Mouse (Mus musculus): Measurements from ENCODE around the gene Dpf3. TPM values are rescaled to one million over a fixed set of nuclear protein-coding genes. Genes with fewer than 3 reads are reported as not detected.

Dpf3 gene
- polyA plus RNA-seq, 1 experiment from 2014 or later: 6.7 TPM

- ATAC-seq (ENCODE audit: insufficient read depth): no peak
- 58% methylated on average over 5 of the region's 5 CpGs for WGBS (ENCODE audit: insufficient replicate concordance)
These were observed 277.2 kb downstream of the Dpf3 start for GRCm38 (mm10) chr12:83210294-83210693.

DNA sequence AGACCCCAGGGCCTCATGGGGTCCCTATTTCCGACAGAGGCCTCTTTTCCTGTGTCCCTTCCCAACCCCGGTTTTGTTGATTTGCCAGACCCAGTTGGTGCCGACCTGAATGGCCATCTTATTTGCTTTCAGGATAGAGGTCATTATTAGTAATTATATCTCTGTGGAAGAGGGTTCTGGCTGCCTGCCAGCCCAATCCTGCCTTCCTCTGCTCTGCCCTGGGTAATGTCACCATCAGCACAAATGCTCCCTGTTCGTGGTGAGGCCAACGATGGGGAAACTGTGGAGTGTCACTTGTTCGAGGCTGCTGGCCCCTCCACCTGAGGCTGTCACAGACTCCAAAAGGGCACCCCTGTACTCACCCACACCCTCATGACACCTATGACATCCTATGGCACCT is 278.1 kb downstream of the Dpf3 start:
- Histone ChIP-seq H3K27ac (replicated peaks) (no peak overlapping the region), H3K27me3 (peaks cover 5% of the 10 kb centered on the region; the same call in 1 of the 2 replicates), H3K9ac (no peak overlapping the region), H3K36me3 (replicated peaks) (no peaks in the 10 kb centered on the region), H3K4me1 (replicated peaks) (0 out of 2 replicates have a peak, but pooled peaks cover 12% of the 10 kb centered on the region), H3K9me3 (replicated peaks) (no peaks in the 10 kb centered on the region), H3K4me3 (replicated peaks) (no peak overlapping the region), H3K4me2 (no peak overlapping the region)
- 32% methylated on average over 6 of the region's 6 CpGs for WGBS (ENCODE audit: insufficient replicate concordance)
- peak; percentile 26; the same call in 1 of the 2 replicates for ATAC-seq (ENCODE audit: insufficient read depth)

More at GRCm38 (mm10) chr12:83210294-83210693, 277.2 kb downstream of the Dpf3 start:
- no peak overlapping the region for H3K4me2 ChIP-seq
- H3K27ac ChIP-seq (replicated peaks): no peak overlapping the region
- H3K4me3 ChIP-seq (replicated peaks): no peak overlapping the region
- 0 out of 2 replicates have a peak, but pooled peaks cover 12% of the 10 kb centered on the region for H3K4me1 ChIP-seq (replicated peaks)
- no peaks in the 10 kb centered on the region for H3K36me3 ChIP-seq (replicated peaks)
- H3K9me3 ChIP-seq (replicated peaks): no peaks in the 10 kb centered on the region
- no peak overlapping the region for H3K9ac ChIP-seq
- peaks cover 5% of the 10 kb centered on the region; the same call in 1 of the 2 replicates for H3K27me3 ChIP-seq

DNA sequence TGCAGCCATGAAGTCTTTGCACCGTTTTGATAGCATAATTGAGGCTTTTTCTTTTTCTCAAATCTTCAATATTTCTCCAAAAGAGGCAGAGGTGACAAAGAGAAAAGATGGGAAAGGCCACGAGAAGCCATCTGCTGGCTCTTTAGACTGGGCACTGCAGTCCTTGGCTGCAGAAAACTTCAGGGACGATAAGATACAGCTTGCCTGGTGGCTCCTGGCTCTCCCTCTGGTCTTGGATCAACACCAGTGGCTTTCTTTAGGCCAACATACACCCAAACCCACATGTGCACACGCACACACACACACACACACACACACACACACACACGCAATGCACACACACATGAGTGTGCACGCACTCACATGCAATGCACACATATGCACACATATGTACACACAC is 278.7 kb downstream of the Dpf3 start:
- H3K4me2 ChIP-seq: no peak overlapping the region
- WGBS (ENCODE audit: insufficient replicate concordance): 54% methylated on average over 6 of the region's 6 CpGs
- no peak overlapping the region for H3K27ac ChIP-seq (replicated peaks)
- no peak overlapping the region for H3K9ac ChIP-seq
- ATAC-seq (ENCODE audit: insufficient read depth): no peak
- 0 out of 2 replicates have a peak, but pooled peaks cover 12% of the 10 kb centered on the region for H3K4me1 ChIP-seq (replicated peaks)
- H3K4me3 ChIP-seq (replicated peaks): no peak overlapping the region
- peaks cover 5% of the 10 kb centered on the region; the same call in 1 of the 2 replicates for H3K27me3 ChIP-seq
- H3K36me3 ChIP-seq (replicated peaks): no peaks in the 10 kb centered on the region
- no peaks in the 10 kb centered on the region for H3K9me3 ChIP-seq (replicated peaks)

DNA sequence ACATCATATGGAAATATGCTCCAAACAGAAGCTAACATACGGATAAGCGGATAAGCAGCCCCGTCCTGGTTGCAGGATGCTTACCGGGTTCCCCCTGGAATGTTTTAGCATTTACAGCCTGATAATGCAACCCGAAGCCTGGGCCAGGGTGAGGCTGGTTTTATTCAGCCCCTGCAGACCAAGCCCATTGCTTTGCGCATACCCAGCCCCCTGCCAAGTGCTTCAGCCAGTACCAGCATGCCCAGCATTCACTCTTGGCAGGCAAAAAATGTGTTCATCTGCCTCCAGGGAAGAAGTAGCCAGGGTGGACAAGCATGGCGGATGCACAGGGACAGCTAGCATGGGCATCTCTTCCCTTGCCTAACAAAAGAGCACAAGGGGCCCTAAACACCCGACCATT is 279.5 kb downstream of the Dpf3 start:
- H3K4me1 ChIP-seq (replicated peaks): 0 out of 2 replicates have a peak, but pooled peaks cover 12% of the 10 kb centered on the region
- no peak overlapping the region for H3K4me3 ChIP-seq (replicated peaks)
- ATAC-seq (ENCODE audit: insufficient read depth): no peak
- WGBS (ENCODE audit: insufficient replicate concordance): 49% methylated on average over 8 of the region's 8 CpGs
- no peak overlapping the region for H3K27ac ChIP-seq (replicated peaks)
- H3K4me2 ChIP-seq: no peak overlapping the region
- H3K9me3 ChIP-seq (replicated peaks): no peaks in the 10 kb centered on the region
- H3K9ac ChIP-seq: no peak overlapping the region
- H3K36me3 ChIP-seq (replicated peaks): no peaks in the 10 kb centered on the region
- peaks cover 5% of the 10 kb centered on the region; the same call in 1 of the 2 replicates for H3K27me3 ChIP-seq

- 49% methylated on average over 5 of the region's 5 CpGs for WGBS (ENCODE audit: insufficient replicate concordance)
- H3K4me3 ChIP-seq (replicated peaks): no peak overlapping the region
- H3K4me1 ChIP-seq (replicated peaks): 0 out of 2 replicates have a peak, but pooled peaks cover 12% of the 10 kb centered on the region
- no peaks in the 10 kb centered on the region for H3K9me3 ChIP-seq (replicated peaks)
- H3K36me3 ChIP-seq (replicated peaks): no peaks in the 10 kb centered on the region
- no peak overlapping the region for H3K27ac ChIP-seq (replicated peaks)
- H3K9ac ChIP-seq: no peak overlapping the region
- peaks cover 5% of the 10 kb centered on the region; the same call in 1 of the 2 replicates for H3K27me3 ChIP-seq
- no peak for ATAC-seq (ENCODE audit: insufficient read depth)
- no peak overlapping the region for H3K4me2 ChIP-seq
These were observed 280.0 kb downstream of the Dpf3 start for GRCm38 (mm10) chr12:83207481-83207880.

DNA sequence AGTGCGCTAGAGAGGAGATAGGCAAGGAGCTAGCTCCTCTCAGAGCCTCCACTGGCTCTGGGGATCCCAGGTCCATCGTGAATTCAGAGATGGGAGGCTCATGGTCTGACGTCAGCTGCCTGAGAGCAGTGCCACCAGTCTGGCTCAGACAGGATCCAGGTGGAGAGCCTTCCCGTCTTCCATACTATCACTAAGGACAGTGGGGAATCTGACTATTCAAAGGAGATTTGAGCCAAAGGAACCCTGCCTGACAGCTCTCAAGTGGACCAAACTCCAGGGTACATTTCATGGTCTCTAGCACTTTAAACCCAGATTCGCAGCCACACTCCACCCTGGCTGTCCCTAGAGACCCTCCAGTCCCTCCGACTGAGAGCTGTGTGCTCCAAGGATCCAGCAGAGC is 280.6 kb downstream of the Dpf3 start:
- H3K27me3 ChIP-seq: peaks cover 5% of the 10 kb centered on the region; the same call in 1 of the 2 replicates
- 0 out of 2 replicates have a peak, but pooled peaks cover 12% of the 10 kb centered on the region for H3K4me1 ChIP-seq (replicated peaks)
- no peak overlapping the region for H3K27ac ChIP-seq (replicated peaks)
- 50% methylated on average over 6 of the region's 6 CpGs for WGBS (ENCODE audit: insufficient replicate concordance)
- H3K4me3 ChIP-seq (replicated peaks): no peak overlapping the region
- no peak for ATAC-seq (ENCODE audit: insufficient read depth)
- no peak overlapping the region for H3K9ac ChIP-seq
- no peaks in the 10 kb centered on the region for H3K9me3 ChIP-seq (replicated peaks)
- no peaks in the 10 kb centered on the region for H3K36me3 ChIP-seq (replicated peaks)
- no peak overlapping the region for H3K4me2 ChIP-seq

- Histone ChIP-seq H3K9ac (no peak overlapping the region), H3K27me3 (peaks cover 5% of the 10 kb centered on the region; the same call in 1 of the 2 replicates), H3K4me1 (replicated peaks) (0 out of 2 replicates have a peak, but pooled peaks cover 10% of the 10 kb centered on the region), H3K4me2 (no peak overlapping the region), H3K27ac (replicated peaks) (no peak overlapping the region; the same call in 1 of the 2 replicates), H3K9me3 (replicated peaks) (no peaks in the 10 kb centered on the region), H3K4me3 (replicated peaks) (no peak overlapping the region), H3K36me3 (replicated peaks) (no peaks in the 10 kb centered on the region)
- 52% methylated on average over 5 of the region's 5 CpGs for WGBS (ENCODE audit: insufficient replicate concordance)
- ATAC-seq (ENCODE audit: insufficient read depth): peak; percentile 75
These were observed 283.2 kb downstream of the Dpf3 start for GRCm38 (mm10) chr12:83204361-83204760.

DNA sequence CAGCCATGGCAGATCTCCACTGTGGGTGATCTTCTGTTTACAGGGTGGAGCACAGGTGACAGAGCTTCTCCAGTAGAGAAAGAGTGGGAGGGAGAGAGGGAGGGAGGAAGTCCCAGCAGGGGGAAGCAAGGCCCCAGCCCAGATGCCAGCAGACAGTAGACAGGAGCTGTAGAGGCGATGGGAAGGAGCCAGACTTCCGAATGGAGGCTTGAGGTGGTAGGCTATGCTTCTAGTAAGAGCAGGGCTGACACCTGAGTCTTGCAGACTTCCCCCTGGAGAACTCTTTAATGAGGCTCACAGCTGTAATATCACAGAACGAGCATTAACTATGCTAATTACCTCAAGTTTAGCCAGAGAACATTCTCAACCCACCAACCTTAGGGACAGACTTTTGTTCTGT is 285.8 kb downstream of the Dpf3 start:
- Histone ChIP-seq H3K4me2 (no peak overlapping the region), H3K27ac (replicated peaks) (no peak overlapping the region), H3K4me3 (replicated peaks) (no peak overlapping the region), H3K27me3 (no peaks in the 10 kb centered on the region), H3K9ac (no peak overlapping the region), H3K36me3 (replicated peaks) (no peaks in the 10 kb centered on the region), H3K9me3 (replicated peaks) (no peaks in the 10 kb centered on the region), H3K4me1 (replicated peaks) (no peaks in the 10 kb centered on the region)
- 30% methylated on average over 3 of the region's 3 CpGs for WGBS (ENCODE audit: insufficient replicate concordance)
- ATAC-seq (ENCODE audit: insufficient read depth): no peak

GRCm38 (mm10) chr12:83180561-83180960 is 307.0 kb downstream of the Dpf3 start:
- no peak for ATAC-seq (ENCODE audit: insufficient read depth)
- Histone ChIP-seq H3K9me3 (replicated peaks) (no peaks in the 10 kb centered on the region), H3K4me1 (replicated peaks) (no peaks in the 10 kb centered on the region), H3K4me3 (replicated peaks) (no peak overlapping the region), H3K36me3 (replicated peaks) (no peaks in the 10 kb centered on the region), H3K27ac (replicated peaks) (no peak overlapping the region), H3K4me2 (no peak overlapping the region), H3K27me3 (0 out of 2 replicates have a peak, but pooled peaks cover 3% of the 10 kb centered on the region), H3K9ac (no peak overlapping the region)
- 51% methylated on average over 6 of the region's 6 CpGs for WGBS (ENCODE audit: insufficient replicate concordance)

GRCm38 (mm10) chr12:83179860-83180259 is 307.7 kb downstream of the Dpf3 start:
- ATAC-seq (ENCODE audit: insufficient read depth): no peak
- WGBS (ENCODE audit: insufficient replicate concordance): 57% methylated on average over 1 of the region's 1 CpGs

GRCm38 (mm10) chr12:83178770-83179169 is 308.7 kb downstream of the Dpf3 start:
- H3K4me3 ChIP-seq (replicated peaks): no peak overlapping the region
- H3K27me3 ChIP-seq: 0 out of 2 replicates have a peak, but pooled peaks cover 3% of the 10 kb centered on the region
- WGBS (ENCODE audit: insufficient replicate concordance): 56% methylated on average over 2 of the region's 2 CpGs
- no peak for ATAC-seq (ENCODE audit: insufficient read depth)
- H3K36me3 ChIP-seq (replicated peaks): no peaks in the 10 kb centered on the region
- H3K4me1 ChIP-seq (replicated peaks): no peaks in the 10 kb centered on the region
- H3K9me3 ChIP-seq (replicated peaks): no peaks in the 10 kb centered on the region
- H3K4me2 ChIP-seq: no peak overlapping the region
- H3K9ac ChIP-seq: no peak overlapping the region
- no peak overlapping the region for H3K27ac ChIP-seq (replicated peaks)

More at GRCm38 (mm10) chr12:83179860-83180259, 307.7 kb downstream of the Dpf3 start:
- Histone ChIP-seq H3K9me3 (replicated peaks) (no peaks in the 10 kb centered on the region), H3K27me3 (0 out of 2 replicates have a peak, but pooled peaks cover 3% of the 10 kb centered on the region), H3K4me1 (replicated peaks) (no peaks in the 10 kb centered on the region), H3K9ac (no peak overlapping the region), H3K4me3 (replicated peaks) (no peak overlapping the region), H3K36me3 (replicated peaks) (no peaks in the 10 kb centered on the region), H3K4me2 (no peak overlapping the region), H3K27ac (replicated peaks) (no peak overlapping the region)

All from liver, embryonic 15.5 days (tissue).